Mouse (Mus musculus): ENCODE data around the gene Tex38. TPM values are rescaled to one million over a fixed set of nuclear protein-coding genes. Genes with fewer than 3 reads are reported as not detected.

The Tex38 gene
- total RNA-seq, 4 experiments from 2014 or later, result 2.0 to 4.9 (median 2.4) TPM

- no peak for DNase-seq
Measured at GRCm38 (mm10) chr4:115767647-115768467, 13.0 kb downstream of the Tex38 start.

DNA sequence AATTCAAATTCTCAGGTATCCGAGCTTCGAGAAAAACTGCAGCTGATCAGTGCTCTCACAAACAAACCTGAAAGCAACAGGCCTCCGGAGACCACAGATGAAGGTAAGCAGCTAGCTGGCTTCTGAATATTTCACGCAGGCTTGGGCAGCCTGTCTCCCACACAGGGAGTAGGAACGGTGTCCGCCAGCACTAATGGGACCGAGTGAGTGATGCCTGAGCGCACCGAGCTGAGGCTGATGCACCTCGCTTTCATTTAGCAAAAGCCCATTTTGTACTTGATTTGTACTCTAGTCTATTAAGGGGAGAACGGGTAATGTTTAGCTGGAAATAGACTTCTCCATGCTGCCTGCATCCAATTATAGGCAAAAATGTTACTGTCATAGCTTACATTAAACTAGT is 16.2 kb downstream of the Tex38 start:
- no peak for DNase-seq

DNA sequence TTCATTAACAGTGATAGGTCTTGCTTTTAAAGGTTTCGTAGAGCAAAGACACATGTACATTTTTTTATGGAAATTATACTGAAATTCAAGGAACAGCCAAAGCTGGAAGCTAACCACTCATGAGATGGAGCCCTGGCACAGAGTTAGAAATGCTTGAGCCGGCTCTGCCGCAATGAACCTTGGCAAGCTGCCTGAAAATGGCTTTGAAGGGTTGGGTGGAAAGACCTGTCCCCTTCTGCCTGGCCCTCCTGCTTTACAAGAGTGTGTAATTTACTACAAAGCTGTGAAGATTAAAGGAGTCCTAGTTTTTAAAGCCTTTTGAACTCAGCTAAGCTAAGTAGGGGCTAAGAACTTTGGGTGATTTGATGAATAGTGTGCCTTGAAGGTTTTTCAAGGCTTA is 19.6 kb downstream of the Tex38 start:
- peak; percentile 36 for DNase-seq

DNA sequence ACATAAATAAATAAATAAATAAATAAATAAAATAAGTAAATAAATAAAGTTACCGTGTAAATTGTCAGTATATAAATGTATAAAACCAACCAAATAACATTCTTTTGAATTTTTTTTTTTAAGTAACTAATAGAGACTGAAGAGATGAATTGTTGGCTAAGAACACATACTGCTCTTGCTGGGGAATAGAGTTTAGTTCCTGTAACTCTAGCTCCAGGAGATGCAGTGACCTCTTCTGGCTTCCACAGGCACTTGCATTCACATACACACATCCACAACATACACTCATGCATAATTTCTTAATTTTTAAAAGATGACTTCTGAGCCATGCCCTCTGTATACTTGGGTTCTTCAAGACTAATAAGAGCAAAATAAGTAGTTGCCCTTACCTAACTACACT is 26.0 kb downstream of the Tex38 start:
- DNase-seq, result no peak

DNA sequence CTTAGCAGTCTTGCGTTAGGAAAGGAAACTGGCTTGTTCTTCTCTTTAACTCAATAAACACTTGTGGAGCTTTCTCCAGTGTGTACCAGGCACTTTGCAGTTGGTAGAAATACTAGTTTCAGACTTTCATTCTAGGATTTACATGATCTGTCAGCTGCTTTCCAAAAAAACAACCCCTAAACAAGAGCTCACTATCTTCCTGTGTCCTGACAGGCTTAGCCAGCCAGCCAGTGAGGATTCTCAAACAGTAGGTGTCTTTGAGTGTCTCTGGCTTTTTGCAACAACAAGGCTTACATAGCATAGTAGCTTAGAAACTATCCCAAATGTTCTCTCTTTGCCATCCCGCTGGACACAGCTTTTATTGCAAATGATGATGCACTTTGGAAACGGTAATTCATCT is 26.7 kb downstream of the Tex38 start:
- no peak for DNase-seq

DNA sequence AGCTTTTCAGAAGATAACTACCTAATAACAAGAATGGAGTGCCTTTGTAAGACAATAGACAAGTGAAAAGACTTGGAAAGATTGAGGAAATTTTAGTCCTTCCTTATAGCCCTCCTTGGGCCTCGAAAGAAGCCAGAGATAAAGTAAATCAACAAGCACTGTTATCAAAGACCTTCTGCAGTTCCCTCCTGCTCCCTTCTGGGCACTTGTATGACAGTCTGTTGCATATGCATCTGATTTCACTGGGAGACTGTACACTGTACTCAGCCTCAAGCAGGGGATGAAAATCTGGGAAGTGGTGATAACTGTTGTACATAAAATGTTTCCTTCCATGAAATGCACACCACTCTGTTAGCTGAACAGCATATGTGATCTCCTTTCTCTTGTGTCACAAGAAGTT is 31.5 kb downstream of the Tex38 start:
- no peak for DNase-seq

DNA sequence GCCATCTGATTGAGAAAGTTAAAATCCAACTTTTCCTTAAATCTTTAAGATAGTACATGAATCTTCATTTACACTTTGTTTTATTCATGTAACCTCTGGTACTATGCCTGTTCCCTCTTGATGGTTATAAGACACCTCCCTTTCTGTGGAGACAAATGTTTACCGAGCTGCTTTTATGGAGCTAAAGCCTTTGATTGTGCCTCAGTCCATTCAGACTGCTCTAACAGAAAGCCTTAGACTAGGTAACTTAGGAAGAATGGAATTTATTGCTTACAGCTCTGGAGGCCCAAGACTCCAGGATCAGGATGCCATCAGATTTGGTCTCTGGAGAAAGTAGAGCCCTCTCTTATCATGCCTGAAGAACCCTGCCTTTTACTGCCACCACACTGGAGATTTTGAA is 32.6 kb downstream of the Tex38 start:
- DNase-seq, result no peak

- peak; percentile 24 for DNase-seq
Measured at GRCm38 (mm10) chr4:115743096-115743495, 37.7 kb downstream of the Tex38 start.

DNA sequence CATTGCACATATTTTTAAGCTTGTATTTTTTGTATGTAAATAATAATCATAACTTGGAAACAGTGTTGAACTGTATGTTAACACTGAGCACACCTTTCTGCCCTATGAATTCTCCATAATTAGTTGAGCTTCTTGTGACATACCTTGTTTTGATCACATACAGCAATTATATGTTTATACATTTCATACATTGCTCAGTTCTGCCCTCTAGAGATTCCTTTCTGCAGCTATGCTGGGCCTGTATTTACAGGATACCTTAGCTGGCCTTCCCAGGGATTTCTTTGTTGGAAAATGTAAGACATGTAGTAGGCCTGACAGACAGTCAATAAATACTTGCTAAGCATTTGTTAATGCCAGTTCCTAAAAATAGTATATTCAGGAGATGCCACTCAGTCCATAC is 38.2 kb downstream of the Tex38 start:
- DNase-seq, result no peak

DNA sequence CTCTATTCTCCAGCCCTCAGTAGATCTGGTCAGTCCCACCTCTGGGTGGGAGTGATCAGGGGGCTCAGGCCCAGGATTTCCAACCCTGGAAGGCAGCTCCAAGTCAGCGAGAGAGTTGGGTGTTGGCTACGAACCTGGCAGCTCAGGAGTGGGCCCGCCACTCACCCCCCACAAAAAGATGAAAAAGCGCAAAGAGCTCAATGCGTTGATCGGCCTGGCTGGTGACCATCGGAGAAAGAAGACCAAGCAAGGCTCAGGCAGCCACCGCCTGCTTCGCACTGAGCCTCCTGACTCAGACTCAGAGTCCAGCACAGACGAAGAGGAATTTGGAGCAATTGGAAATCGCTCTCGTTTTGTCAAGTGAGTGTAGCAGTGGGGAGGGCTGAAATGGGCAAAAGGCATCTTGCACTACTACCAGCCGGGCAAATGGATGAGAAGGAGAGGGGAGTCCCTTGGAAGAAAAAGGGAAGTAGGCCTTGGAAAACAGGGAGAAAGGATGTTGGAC is 42.3 kb downstream of the Tex38 start:
- DNase-seq, result no peak

- DNase-seq, result peak; percentile 98
Measured at GRCm38 (mm10) chr4:115737551-115738041, 43.2 kb downstream of the Tex38 start, which contains the start of gene Efcab14. Gene Efcab14, plus strand, starts transcription at chr4:115737744.

GRCm38 (mm10) chr4:115734867-115735266 is 46.0 kb downstream of the Tex38 start:
- no peak for DNase-seq

DNA sequence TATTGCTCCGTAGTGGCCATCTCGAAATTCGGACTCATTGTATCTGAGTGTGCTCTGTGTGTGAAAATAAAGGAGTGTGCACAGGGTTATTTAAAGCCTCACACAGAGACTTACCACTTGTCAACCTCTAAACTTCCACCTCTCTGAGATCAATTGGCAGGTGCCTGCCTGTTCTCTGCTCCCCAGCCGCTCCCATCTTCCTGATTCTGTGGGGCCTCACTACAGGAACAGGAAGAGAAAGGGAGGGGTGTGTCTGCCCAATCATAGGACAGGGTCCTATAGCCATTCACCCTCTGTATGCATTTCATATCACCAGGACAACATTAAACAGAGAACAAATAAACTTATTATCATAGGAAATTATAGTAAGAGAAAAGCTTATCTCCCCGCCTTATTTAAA is 47.1 kb downstream of the Tex38 start:
- no peak for DNase-seq

DNA sequence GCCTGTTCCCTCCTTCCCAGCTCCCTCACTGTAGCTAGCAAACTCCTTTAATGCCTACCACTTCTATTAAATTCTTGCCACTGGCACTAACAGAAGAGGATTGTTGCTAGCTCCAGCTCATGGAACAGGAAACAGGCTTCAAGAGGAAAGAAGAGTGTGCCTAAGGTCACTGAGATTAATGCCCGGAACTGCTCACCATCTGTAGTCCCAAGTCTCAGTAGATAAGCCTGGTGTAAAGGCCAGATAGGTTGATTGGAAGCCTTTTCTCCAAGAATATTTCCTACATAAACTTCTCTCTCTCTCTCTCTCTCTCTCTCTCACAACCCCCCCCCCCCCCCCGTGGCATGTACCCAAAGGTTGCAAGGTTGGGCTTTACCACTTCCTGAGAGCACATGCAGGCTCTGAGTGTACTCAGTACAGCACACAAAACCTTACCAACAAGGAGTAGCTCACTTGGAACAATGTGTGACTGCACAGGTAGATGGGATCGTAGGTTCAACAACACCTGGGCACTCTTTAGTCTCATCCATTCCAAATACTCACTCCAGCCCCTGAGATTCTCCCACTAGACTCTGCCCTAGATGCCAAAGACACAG is 48.5 kb downstream of the Tex38 start:
- DNase-seq, result no peak

- peak; percentile 49 for DNase-seq
Measured at GRCm38 (mm10) chr4:115731588-115732222, 49.1 kb downstream of the Tex38 start.

Other genes starting within 250 kb of the Tex38 start
- under 1 TPM in 1 of 4 experiments, not detected in 3; 0.09 TPM for gene Cyp4a31, start 217.4 kb downstream of the Tex38 start, total RNA-seq (2022)
- gene Cyp4a32, start 180.0 kb downstream of the Tex38 start, total RNA-seq (2022), result not detected
- 10 to 100 TPM; 44.9 to 58.9 (median 54.5) TPM for gene Cyp4b1, start 133.3 kb downstream of the Tex38 start, total RNA-seq (2022)
- 100 to 1,000 TPM in 2 of 4 experiments, 10 to 100 TPM in 2; 80.9 to 113 (median 100) TPM for gene Efcab14, start 43.3 kb downstream of the Tex38 start, total RNA-seq (2022)
- 10 to 100 TPM; 58.4 to 89.8 (median 74.5) TPM for gene Atpaf1, start 3.8 kb upstream of the Tex38 start, total RNA-seq (2022)
- 10 to 100 TPM; 15.6 to 22.2 (median 16.3) TPM for gene Mob3c, start 47.1 kb upstream of the Tex38 start, total RNA-seq (2022)
- gene Mknk1, start 58.2 kb upstream of the Tex38 start, total RNA-seq (2022), result 10 to 100 TPM; 46.8 to 72.1 (median 57.8) TPM
- not detected for gene Kncn, start 103.4 kb upstream of the Tex38 start, total RNA-seq (2022)
- gene 6430628N08Rik, start 109.6 kb upstream of the Tex38 start, total RNA-seq (2022), result not detected
- gene Dmbx1, start 158.9 kb upstream of the Tex38 start, total RNA-seq (2022), result not detected
- gene Faah, start 236.9 kb upstream of the Tex38 start, total RNA-seq (2022), result 10 to 100 TPM in 1 of 4 experiments, 1 to 10 TPM in 3; 4.1 to 10.5 (median 6.0) TPM